Mouse (Mus musculus): ENCODE results near the gene Gm9945. TPM values are rescaled to one million over a fixed set of nuclear protein-coding genes. Genes with fewer than 3 reads are reported as not detected.

Gm9945 gene
- total and polyA plus RNA-seq, 2 experiments from 2014 or later = 0.28 TPM; not detected in 1

DNA sequence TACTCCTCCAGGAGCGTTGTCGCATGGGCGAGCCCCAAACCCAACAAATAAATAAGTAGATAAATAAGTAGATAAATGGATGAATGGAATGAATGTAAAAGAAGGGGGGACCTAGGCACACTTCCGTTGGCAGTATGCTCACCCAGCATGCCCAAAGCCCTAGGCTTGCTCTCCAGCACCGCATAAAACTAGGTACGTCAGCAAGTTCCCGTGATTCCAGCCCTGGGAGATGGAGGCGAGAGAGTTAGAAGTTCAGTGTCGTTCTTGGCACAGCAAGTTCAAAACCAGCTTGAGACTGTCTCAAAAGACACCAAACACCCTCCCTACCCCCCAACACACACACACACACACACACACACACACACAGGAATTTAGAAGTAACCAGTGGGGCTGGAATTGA lies 50.0 kb downstream of the Gm9945 start:
- H3K4me2 ChIP-seq (ENCODE audit: low read depth) = no peak overlapping the region
- H3K36me3 ChIP-seq (ENCODE audit: insufficient read depth) = peaks cover 22% of the 10 kb centered on the region
- no peaks in the 10 kb centered on the region for H3K9me3 ChIP-seq (ENCODE audit: low read length)
- no peak overlapping the region for H3K9ac ChIP-seq
- H3K4me1 ChIP-seq (ENCODE audit: insufficient read depth) = peaks cover 5% of the 10 kb centered on the region
- no peak overlapping the region for H3K27ac ChIP-seq (ENCODE audit: low read depth, low read length)
- no peak for TF ChIP-seq CTCF (IDR thresholded peaks at IDR 0.05; ENCODE audit: low read depth)
- no peak overlapping the region for H3K4me3 ChIP-seq (ENCODE audit: low read depth, low read length)
- DNase-seq = no peak
- 77% methylated on average over 9 of the region's 9 CpGs for WGBS
- no peak for ATAC-seq
- H3K27me3 ChIP-seq (ENCODE audit: insufficient read depth, low read length) = no peaks in the 10 kb centered on the region

Other genes starting within 250 kb of the Gm9945 start
- gene Hspa4, start 179.7 kb upstream of the Gm9945 start, total RNA-seq (2014; rRNA removed) = 112 and 138 TPM in 2 replicates
- gene Hspa4, start 179.7 kb upstream of the Gm9945 start, polyA plus RNA-seq (2015; fragmentation: Nextera tagmentation; extraction: Ambion mirVana) = 42.1 and 46.9 TPM in 2 replicates
- 0.86 and 2.8 TPM in 2 replicates for gene Zcchc10, start 155.5 kb upstream of the Gm9945 start, total RNA-seq (2014; rRNA removed)
- gene Zcchc10, start 155.5 kb upstream of the Gm9945 start, polyA plus RNA-seq (2015; fragmentation: Nextera tagmentation; extraction: Ambion mirVana) = 16.0 and 17.1 TPM in 2 replicates
- gene Aff4, start 129.3 kb upstream of the Gm9945 start, total RNA-seq (2014; rRNA removed) = 110 and 147 TPM in 2 replicates
- gene Aff4, start 129.3 kb upstream of the Gm9945 start, polyA plus RNA-seq (2015; fragmentation: Nextera tagmentation; extraction: Ambion mirVana) = 67.0 and 98.5 TPM in 2 replicates
- not detected in 2 replicates for gene Leap2, start 57.0 kb upstream of the Gm9945 start, total RNA-seq (2014; rRNA removed)
- not detected in 2 replicates for gene Leap2, start 57.0 kb upstream of the Gm9945 start, polyA plus RNA-seq (2015; fragmentation: Nextera tagmentation; extraction: Ambion mirVana)
- gene Uqcrq, start 49.3 kb upstream of the Gm9945 start, total RNA-seq (2014; rRNA removed) = 20.6 and 30.5 TPM in 2 replicates
- 822 and 1,049 TPM in 2 replicates for gene Uqcrq, start 49.3 kb upstream of the Gm9945 start, polyA plus RNA-seq (2015; fragmentation: Nextera tagmentation; extraction: Ambion mirVana)
- gene Gdf9, start 49.1 kb upstream of the Gm9945 start, total RNA-seq (2014; rRNA removed) = 0.67 and 2.3 TPM in 2 replicates
- 2.0 and 3.0 TPM in 2 replicates for gene Gdf9, start 49.1 kb upstream of the Gm9945 start, polyA plus RNA-seq (2015; fragmentation: Nextera tagmentation; extraction: Ambion mirVana)
- not detected in 2 replicates for gene Gm10447, start 23.1 kb upstream of the Gm9945 start, total RNA-seq (2014; rRNA removed)
- not detected in 2 replicates for gene Gm10447, start 23.1 kb upstream of the Gm9945 start, polyA plus RNA-seq (2015; fragmentation: Nextera tagmentation; extraction: Ambion mirVana)
- 3.0 and 4.9 TPM in 2 replicates for gene Shroom1, start 23.0 kb upstream of the Gm9945 start, total RNA-seq (2014; rRNA removed)
- gene Shroom1, start 23.0 kb upstream of the Gm9945 start, polyA plus RNA-seq (2015; fragmentation: Nextera tagmentation; extraction: Ambion mirVana) = 2.0 TPM in 2 replicates
- 1.7 TPM in 1 of 2 replicates, not detected in the other for gene Gm9837, start 9.7 kb upstream of the Gm9945 start, total RNA-seq (2014; rRNA removed)
- gene Gm9837, start 9.7 kb upstream of the Gm9945 start, polyA plus RNA-seq (2015; fragmentation: Nextera tagmentation; extraction: Ambion mirVana) = not detected in 2 replicates
- 13.2 and 13.5 TPM in 2 replicates for gene Sowaha, start 108 bp downstream of the Gm9945 start, total RNA-seq (2014; rRNA removed)
- gene Sowaha, start 108 bp downstream of the Gm9945 start, polyA plus RNA-seq (2015; fragmentation: Nextera tagmentation; extraction: Ambion mirVana) = 5.0 and 7.9 TPM in 2 replicates
- 37.2 and 40.9 TPM in 2 replicates for gene Sept8, start 39.1 kb downstream of the Gm9945 start, total RNA-seq (2014; rRNA removed)
- 13.5 and 18.2 TPM in 2 replicates for gene Sept8, start 39.1 kb downstream of the Gm9945 start, polyA plus RNA-seq (2015; fragmentation: Nextera tagmentation; extraction: Ambion mirVana)
- gene Kif3a, start 87.2 kb downstream of the Gm9945 start, total RNA-seq (2014; rRNA removed) = 103 and 118 TPM in 2 replicates
- 241 and 330 TPM in 2 replicates for gene Kif3a, start 87.2 kb downstream of the Gm9945 start, polyA plus RNA-seq (2015; fragmentation: Nextera tagmentation; extraction: Ambion mirVana)
- not detected in 2 replicates for gene Il4, start 138.5 kb downstream of the Gm9945 start, total RNA-seq (2014; rRNA removed)
- 2.5 and 3.4 TPM in 2 replicates for gene Il4, start 138.5 kb downstream of the Gm9945 start, polyA plus RNA-seq (2015; fragmentation: Nextera tagmentation; extraction: Ambion mirVana)
- not detected in 2 replicates for gene Il13, start 154.5 kb downstream of the Gm9945 start, total RNA-seq (2014; rRNA removed)
- gene Il13, start 154.5 kb downstream of the Gm9945 start, polyA plus RNA-seq (2015; fragmentation: Nextera tagmentation; extraction: Ambion mirVana) = not detected in 2 replicates
- gene Rad50, start 227.2 kb downstream of the Gm9945 start, total RNA-seq (2014; rRNA removed) = 7.1 and 9.2 TPM in 2 replicates
- 8.6 and 11.8 TPM in 2 replicates for gene Rad50, start 227.2 kb downstream of the Gm9945 start, polyA plus RNA-seq (2015; fragmentation: Nextera tagmentation; extraction: Ambion mirVana)
- gene Il5, start 240.6 kb downstream of the Gm9945 start, total RNA-seq (2014; rRNA removed) = 0.23 and 0.29 TPM in 2 replicates
- 0.10 and 0.18 TPM in 2 replicates for gene Il5, start 240.6 kb downstream of the Gm9945 start, polyA plus RNA-seq (2015; fragmentation: Nextera tagmentation; extraction: Ambion mirVana)

Measured in forebrain, postnatal 0 days (tissue).